Mouse (Mus musculus) testis, adult 2 months (tissue): ENCODE results near the gene Fam189a1.

Source experiments
- CTCF ChIP-seq: fragments of 200-500 bp; IDR thresholded peaks from 2 replicates; pipeline ENCODE4 v1.5.1; 2012; ENCODE audit warnings: low read depth, mild to moderate bottlenecking, inconsistent platforms, low read length, moderate library complexity; ENCODE audit not compliant: control insufficient read depth, insufficient read depth, insufficient replicate concordance
- POLR2A ChIP-seq: fragments of 200-500 bp; IDR thresholded peaks from 2 replicates; pipeline ENCODE4 v1.6.1; 2012; ENCODE audit warnings: low read depth, mild to moderate bottlenecking, inconsistent platforms, low read length, moderate library complexity; ENCODE audit not compliant: control insufficient read depth

- TF ChIP-seq CTCF (no peak), POLR2A (no peak)
Measured at GRCm38 (mm10) chr7:64739131-64739530, 417.2 kb downstream of the Fam189a1 start.
